Mouse (Mus musculus): ENCODE data around the gene Itga4. TPM values are rescaled to one million over a fixed set of nuclear protein-coding genes. Genes with fewer than 3 reads are reported as not detected.

Itga4 gene
- total RNA-seq (2023) = 85.3 and 90.8 TPM in 2 replicates

GRCm38 (mm10) chr2:79255192-79256000 is at the start of gene Itga4:
TSS of gene Itga4 (plus strand) at chr2:79255426.

Other genes starting within 250 kb of the Itga4 start
- not detected in 2 replicates for gene Neurod1, start 201.3 kb downstream of the Itga4 start, total RNA-seq (2023)
- gene Cerkl, start 201.4 kb downstream of the Itga4 start, total RNA-seq (2023) = 0.41 TPM in 1 of 2 replicates, not detected in the other